Mouse (Mus musculus) hindbrain, embryonic 16.5 days (tissue): ENCODE measurements around the gene Atp8a2. TPM values are rescaled to one million over a fixed set of nuclear protein-coding genes. Genes with fewer than 3 reads are reported as not detected.

Experiments
- ATAC-seq: fragments of 200-750 bp; cut with Nextera tagmentation; 2 replicates; pipeline ENCODE4 v1.8.0; 2017; ENCODE audit warnings: moderate TSS enrichment, moderate library complexity
- H3K27ac ChIP-seq: fragments of 300-500 bp; sonication (generic); 2 replicates; pipeline ENCODE4 v1.5.1; 2014; ENCODE audit warnings: low read depth, mild to moderate bottlenecking, control low read depth, low read length, moderate library complexity
- H3K27me3 ChIP-seq: fragments of 300-500 bp; sonication (generic); replicated peaks from 2 replicates; pipeline ENCODE4 v1.6.1; 2014; ENCODE audit warnings: low read length; ENCODE audit not compliant: control insufficient read depth, insufficient read depth
- H3K36me3 ChIP-seq: fragments of 300-500 bp; sonication (generic); 2 replicates; pipeline ENCODE4 v1.6.1; 2014; ENCODE audit warnings: mild to moderate bottlenecking, low read length, moderate library complexity, mixed read lengths; ENCODE audit not compliant: control insufficient read depth, insufficient read depth
- H3K4me1 ChIP-seq: fragments of 300-500 bp; sonication (generic); 2 replicates; pipeline ENCODE4 v1.6.1; 2014; ENCODE audit warnings: low read depth, low read length; ENCODE audit not compliant: control insufficient read depth, insufficient read depth
- H3K4me2 ChIP-seq: fragments of 300-500 bp; sonication (generic); 2 replicates; pipeline ENCODE4 v1.6.1; 2014; ENCODE audit warnings: mild to moderate bottlenecking, low read length, control low read depth, moderate library complexity
- H3K4me3 ChIP-seq: fragments of 300-500 bp; sonication (generic); 2 replicates; pipeline ENCODE4 v1.5.1; 2014; ENCODE audit warnings: mild to moderate bottlenecking, low read length, control low read depth, moderate library complexity
- H3K9ac ChIP-seq: fragments of 300-500 bp; sonication (generic); 2 replicates; pipeline ENCODE4 v1.6.1; 2014; ENCODE audit warnings: low read depth, mild to moderate bottlenecking, control low read depth, low read length, moderate library complexity
- H3K9me3 ChIP-seq: fragments of 300-500 bp; sonication (generic); 2 replicates; pipeline ENCODE4 v1.6.1; 2014; ENCODE audit warnings: mild to moderate bottlenecking, low read length, moderate library complexity; ENCODE audit not compliant: control insufficient read depth
- WGBS: fragments of 180-500 bp; shearing (Covaris S2); extraction: QIAGEN DNeasy Blood & Tissue Kit; methylation state at CpG from one replicate; pipeline ENCODE4 v1.1.7; 2014; 5-methylcytosine and 5-hydroxymethylcytosine counted together
- polyA plus RNA-seq: library from polyadenylated mRNA; unstranded; fragments of >200 nt; fragmentation: Nextera tagmentation; extraction: Ambion mirVana; gene quantifications from 2 replicates; pipeline ENCODE4 v1.2.1, GENCODE M21; 2015

Atp8a2 gene
- polyA plus RNA-seq, 1 experiment from 2014 or later: 44.2 TPM

GRCm38 (mm10) chr14:60001801-60002200 is 195.2 kb downstream of the Atp8a2 start:
- no peaks in the 10 kb centered on the region for H3K4me1 ChIP-seq
- no peak overlapping the region for H3K9ac ChIP-seq
- H3K4me3 ChIP-seq: no peak overlapping the region
- peaks cover 14% of the 10 kb centered on the region for H3K36me3 ChIP-seq
- H3K27ac ChIP-seq: no peak overlapping the region
- ATAC-seq: no peak
- H3K4me2 ChIP-seq: no peak overlapping the region
- H3K9me3 ChIP-seq: no peaks in the 10 kb centered on the region
- 72% methylated on average over 1 of the region's 1 CpGs for WGBS
- no peaks in the 10 kb centered on the region for H3K27me3 ChIP-seq

GRCm38 (mm10) chr14:59988860-59989259 is 208.1 kb downstream of the Atp8a2 start:
- ATAC-seq: no peak
- 62% methylated on average over 5 of the region's 5 CpGs for WGBS

DNA sequence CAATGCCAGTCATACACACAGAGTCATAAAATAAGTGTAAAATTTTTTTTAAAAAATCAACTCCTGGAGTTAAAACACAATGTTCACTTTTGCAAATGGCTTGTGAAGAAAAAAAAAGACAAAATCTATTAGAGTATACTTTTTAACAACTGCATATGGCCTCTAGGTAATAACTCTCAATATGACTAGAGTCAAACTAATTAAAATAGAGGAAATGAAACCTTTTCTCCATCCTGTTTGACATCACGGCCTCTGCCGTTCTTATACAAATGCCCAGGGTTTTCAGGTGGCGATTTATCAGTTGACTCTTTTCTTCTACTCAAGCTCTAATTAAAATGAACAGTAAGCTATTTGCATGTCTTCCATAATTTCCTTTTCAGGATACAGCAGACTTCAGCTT is 209.0 kb downstream of the Atp8a2 start:
- no peak overlapping the region for H3K4me3 ChIP-seq
- no peak for ATAC-seq
- H3K27ac ChIP-seq: no peak overlapping the region
- no peaks in the 10 kb centered on the region for H3K36me3 ChIP-seq
- H3K4me1 ChIP-seq: no peaks in the 10 kb centered on the region
- WGBS: 81% methylated on average over 3 of the region's 3 CpGs
- no peak overlapping the region for H3K9ac ChIP-seq
- H3K4me2 ChIP-seq: no peak overlapping the region
- H3K9me3 ChIP-seq: no peaks in the 10 kb centered on the region
- H3K27me3 ChIP-seq: no peaks in the 10 kb centered on the region

More at GRCm38 (mm10) chr14:59988860-59989259, 208.1 kb downstream of the Atp8a2 start:
- no peaks in the 10 kb centered on the region for H3K4me1 ChIP-seq
- H3K9me3 ChIP-seq: no peaks in the 10 kb centered on the region
- no peaks in the 10 kb centered on the region for H3K27me3 ChIP-seq
- no peak overlapping the region for H3K27ac ChIP-seq
- H3K4me3 ChIP-seq: no peak overlapping the region
- H3K9ac ChIP-seq: no peak overlapping the region
- no peak overlapping the region for H3K4me2 ChIP-seq
- H3K36me3 ChIP-seq: no peaks in the 10 kb centered on the region

DNA sequence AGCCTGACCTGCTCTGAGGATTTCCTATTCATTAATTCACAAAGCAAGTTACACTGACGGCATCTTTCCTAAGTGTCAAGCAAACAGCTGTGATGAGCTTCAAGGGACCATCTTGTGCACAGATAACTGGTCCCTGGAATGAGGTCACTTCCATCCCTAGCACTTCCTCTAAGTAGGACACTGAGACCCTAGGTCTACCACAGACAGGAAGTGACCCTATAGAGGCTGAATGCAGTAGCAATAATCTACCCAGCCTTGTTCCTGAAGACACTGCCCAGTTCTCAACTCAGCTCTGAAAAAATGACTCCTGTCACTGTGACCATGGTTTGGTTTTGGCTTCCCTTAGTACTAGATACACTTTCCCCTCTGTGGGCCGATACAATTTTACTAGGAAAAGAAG is 219.0 kb downstream of the Atp8a2 start:
- ATAC-seq: no peak
- H3K4me1 ChIP-seq: no peaks in the 10 kb centered on the region
- no peak overlapping the region for H3K4me3 ChIP-seq
- no peaks in the 10 kb centered on the region for H3K27me3 ChIP-seq
- 58% methylated on average over 2 of the region's 2 CpGs for WGBS
- H3K4me2 ChIP-seq: no peak overlapping the region
- H3K9me3 ChIP-seq: no peaks in the 10 kb centered on the region
- H3K27ac ChIP-seq: no peak overlapping the region
- no peak overlapping the region for H3K9ac ChIP-seq
- H3K36me3 ChIP-seq: no peaks in the 10 kb centered on the region

DNA sequence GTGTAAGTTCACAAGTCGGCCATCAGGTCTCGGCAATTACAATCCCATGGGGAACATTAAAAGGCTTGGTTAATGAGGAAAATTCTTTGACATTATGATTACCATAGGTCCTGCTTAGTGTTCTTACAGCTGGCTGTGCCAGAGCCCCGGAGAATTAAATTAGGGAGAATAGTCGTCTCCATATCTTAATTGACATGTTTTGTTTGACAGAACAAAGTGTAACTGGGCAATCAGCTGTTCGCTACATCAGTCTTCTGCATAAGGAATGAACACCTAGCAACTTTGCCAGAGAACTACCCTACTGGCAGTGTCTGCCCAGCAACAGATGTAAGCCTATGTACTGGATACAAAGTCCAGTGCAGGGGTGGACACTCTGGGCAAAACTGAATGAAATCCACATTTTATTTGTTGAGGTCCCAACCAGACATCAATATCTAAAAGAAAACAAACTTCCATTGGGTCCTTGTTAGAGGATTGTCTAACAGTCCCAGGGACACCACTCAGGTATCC is 225.7 kb downstream of the Atp8a2 start:
- Histone ChIP-seq H3K36me3 (no peaks in the 10 kb centered on the region), H3K27me3 (no peaks in the 10 kb centered on the region), H3K4me1 (peaks cover 16% of the 10 kb centered on the region), H3K27ac (no peak overlapping the region), H3K9me3 (no peaks in the 10 kb centered on the region), H3K9ac (no peak overlapping the region), H3K4me3 (no peak overlapping the region), H3K4me2 (no peak overlapping the region)
- 51% methylated on average over 5 of the region's 5 CpGs for WGBS
- no peak for ATAC-seq

DNA sequence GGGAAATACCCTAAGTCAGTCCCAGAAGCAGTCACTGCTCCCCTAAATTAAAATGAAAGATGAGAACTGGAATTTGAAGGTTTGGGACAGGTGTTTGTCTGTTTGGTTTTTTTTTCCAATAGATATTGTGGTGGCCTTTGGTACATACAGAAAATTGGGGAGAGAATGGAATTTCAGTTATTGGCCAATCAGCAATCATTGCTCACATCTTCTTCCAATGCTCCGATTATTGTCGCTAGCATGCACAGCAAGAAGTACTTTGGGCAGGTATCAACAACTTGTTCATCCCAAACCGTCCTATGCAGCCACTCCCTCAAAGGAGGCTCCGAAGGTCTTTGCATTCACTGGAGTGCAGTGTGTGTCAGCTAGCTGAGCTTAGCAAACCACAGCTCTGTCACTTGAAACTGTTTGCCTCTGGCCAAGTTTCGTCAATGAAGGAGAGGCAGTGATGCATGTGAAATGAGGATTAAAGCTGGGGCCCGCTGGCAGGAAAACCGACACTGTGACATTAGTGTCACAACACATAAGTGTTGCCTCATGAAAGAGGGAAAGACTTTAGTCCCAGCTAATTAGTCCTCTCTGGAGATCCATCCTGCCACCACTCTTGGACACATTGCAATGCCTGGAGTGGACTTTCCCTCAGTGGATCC is 227.4 kb downstream of the Atp8a2 start:
- no peak overlapping the region for H3K9ac ChIP-seq
- WGBS: 25% methylated on average over 7 of the region's 7 CpGs
- ATAC-seq: peak; percentile 93
- no peaks in the 10 kb centered on the region for H3K9me3 ChIP-seq
- peak overlapping the region; percentile 12; the same call in 1 of the 2 replicates for H3K4me2 ChIP-seq
- peaks cover 16% of the 10 kb centered on the region for H3K4me1 ChIP-seq
- H3K27ac ChIP-seq: no peak overlapping the region
- no peak overlapping the region for H3K4me3 ChIP-seq
- H3K36me3 ChIP-seq: no peaks in the 10 kb centered on the region
- no peaks in the 10 kb centered on the region for H3K27me3 ChIP-seq

GRCm38 (mm10) chr14:59967847-59968550 is 229.0 kb downstream of the Atp8a2 start:
- WGBS: 82% methylated on average over 8 of the region's 8 CpGs
- Histone ChIP-seq H3K4me2 (no peak overlapping the region), H3K4me3 (no peak overlapping the region), H3K9me3 (no peaks in the 10 kb centered on the region), H3K4me1 (peaks cover 16% of the 10 kb centered on the region), H3K27me3 (no peaks in the 10 kb centered on the region), H3K9ac (no peak overlapping the region), H3K36me3 (no peaks in the 10 kb centered on the region), H3K27ac (no peak overlapping the region)
- no peak for ATAC-seq

DNA sequence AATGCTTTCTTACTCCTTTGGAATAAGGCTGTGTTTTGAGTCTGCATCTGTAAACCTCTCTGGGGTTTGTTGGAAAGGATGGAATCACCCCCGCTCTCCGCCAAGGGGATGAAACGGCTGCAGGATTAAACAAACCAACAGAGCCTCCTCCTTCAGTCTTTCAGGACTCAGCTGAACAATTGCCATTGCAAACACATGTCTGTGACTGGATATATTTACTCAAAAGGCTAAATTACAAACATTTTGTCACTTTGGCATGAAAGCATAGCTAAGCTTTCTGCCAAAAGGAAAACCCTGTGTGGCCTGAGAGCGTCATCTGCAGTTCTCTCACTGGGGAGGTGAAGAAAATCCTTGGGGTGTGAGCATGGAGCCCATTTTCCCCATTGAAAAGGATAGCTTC is 230.0 kb downstream of the Atp8a2 start:
- Histone ChIP-seq H3K36me3 (no peaks in the 10 kb centered on the region), H3K4me1 (peaks cover 16% of the 10 kb centered on the region), H3K27me3 (no peaks in the 10 kb centered on the region), H3K9ac (no peak overlapping the region), H3K9me3 (no peaks in the 10 kb centered on the region), H3K4me2 (no peak overlapping the region), H3K27ac (no peak overlapping the region), H3K4me3 (no peak overlapping the region)
- 81% methylated on average over 4 of the region's 4 CpGs for WGBS
- ATAC-seq: no peak

DNA sequence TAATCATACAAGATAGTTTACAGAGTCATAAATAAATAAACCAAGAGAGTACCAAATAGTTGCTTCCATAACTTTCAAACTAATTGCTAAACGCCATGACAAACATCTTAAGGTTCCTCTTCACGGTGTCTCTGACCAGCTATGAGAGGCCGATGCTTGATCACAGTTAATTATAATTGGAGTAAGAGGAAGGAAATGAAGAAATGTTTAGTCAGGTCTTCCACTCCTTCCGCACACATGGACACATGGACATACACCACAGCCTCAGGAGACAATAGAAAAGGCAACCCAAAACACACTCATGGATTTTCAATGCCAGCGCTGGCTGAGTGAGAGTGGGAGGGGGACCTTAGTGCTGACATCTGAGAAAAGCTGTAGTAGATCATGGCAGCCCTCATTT is 232.4 kb downstream of the Atp8a2 start:
- Histone ChIP-seq H3K4me1 (peaks cover 11% of the 10 kb centered on the region), H3K9me3 (no peaks in the 10 kb centered on the region), H3K36me3 (no peaks in the 10 kb centered on the region), H3K27me3 (no peaks in the 10 kb centered on the region), H3K4me2 (no peak overlapping the region), H3K4me3 (no peak overlapping the region), H3K27ac (no peak overlapping the region), H3K9ac (no peak overlapping the region)
- ATAC-seq: no peak
- 92% methylated on average over 5 of the region's 5 CpGs for WGBS
